Mouse (Mus musculus) heart, postnatal 0 days (tissue): ENCODE measurements around the gene Slc25a42.

ENCODE experiments used
- CTCF ChIP-seq: IDR thresholded peaks from 2 replicates; pipeline ENCODE4 v1.5.1; 2016; ENCODE audit warnings: antibody characterized with exemption, control low read depth, low read depth
- EP300 ChIP-seq: IDR thresholded peaks from 2 replicates; pipeline ENCODE4 v1.6.1; 2016; ENCODE audit warnings: antibody characterized with exemption, low read depth

GRCm38 (mm10) chr8:70159211-70159610 lies 52.9 kb downstream of the Slc25a42 start:
- TF ChIP-seq CTCF, result no peak
- no peak for TF ChIP-seq EP300
